Mouse (Mus musculus): Measurements from ENCODE around the gene Nr1h4. TPM values are rescaled to one million over a fixed set of nuclear protein-coding genes. Genes with fewer than 3 reads are reported as not detected.

Nr1h4 gene
- polyA plus RNA-seq, 1 experiment from 2014 or later, result not detected

DNA sequence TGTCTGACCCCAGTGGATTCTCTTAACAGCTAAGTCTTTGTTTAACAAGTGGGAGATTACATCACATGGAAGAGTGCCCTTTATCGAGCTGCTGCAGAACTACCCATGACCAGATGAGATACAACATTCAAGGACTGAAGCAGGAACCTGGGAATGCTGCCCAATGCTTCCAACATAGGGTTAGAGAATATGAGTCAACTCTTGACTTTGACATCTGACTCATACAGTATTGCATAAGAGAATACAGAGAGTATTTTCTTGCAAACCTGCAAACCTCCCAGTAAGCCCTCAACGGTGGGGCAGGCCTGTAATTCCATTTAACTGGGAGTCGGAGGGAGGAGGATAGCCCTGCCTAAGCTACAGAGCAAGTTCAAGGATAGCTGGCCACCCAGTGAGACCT lies 74.6 kb downstream of the Nr1h4 start:
- Histone ChIP-seq H3K4me3 (ENCODE audit: low read depth, low read length) (no peak overlapping the region), H3K4me1 (replicated peaks; ENCODE audit: control insufficient read depth, insufficient read depth, low read length) (no peaks in the 10 kb centered on the region), H3K27me3 (ENCODE audit: control insufficient read depth, insufficient read depth, low read length) (no peaks in the 10 kb centered on the region), H3K27ac (ENCODE audit: low read depth, low read length) (no peak overlapping the region), H3K4me2 (replicated peaks; ENCODE audit: low read depth, low read length) (no peak overlapping the region), H3K9ac (ENCODE audit: low read depth, low read length) (no peak overlapping the region), H3K9me3 (ENCODE audit: control insufficient read depth, low read length) (no peaks in the 10 kb centered on the region), H3K36me3 (ENCODE audit: control insufficient read depth, insufficient read depth, low read length) (no peaks in the 10 kb centered on the region)
- DNase-seq (ENCODE audit: low spot score), result no peak
- no peak for ATAC-seq (ENCODE audit: low FRiP score)
- 80% methylated on average over 3 of the region's 3 CpGs for WGBS

DNA sequence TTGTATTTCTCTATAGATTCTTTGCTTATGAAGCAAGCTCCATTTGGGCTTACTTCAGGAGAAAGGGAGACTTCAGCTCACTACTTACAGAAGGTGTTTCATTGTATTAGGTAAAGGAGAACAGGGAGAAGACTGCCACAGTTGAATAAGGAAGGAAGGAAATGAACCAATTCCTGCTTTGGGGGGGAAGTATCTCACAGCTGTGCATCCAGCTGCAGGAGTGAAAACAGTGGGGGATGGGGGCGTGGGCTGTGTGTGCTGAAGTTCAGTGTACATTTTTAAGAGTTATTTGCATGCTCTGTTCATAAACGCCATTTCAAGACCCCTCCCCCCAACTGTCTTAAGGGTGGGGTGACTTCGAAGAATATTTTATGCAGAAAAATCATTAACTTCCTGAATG lies 79.6 kb downstream of the Nr1h4 start:
- Histone ChIP-seq H3K9me3 (ENCODE audit: control insufficient read depth, low read length) (no peaks in the 10 kb centered on the region), H3K27me3 (ENCODE audit: control insufficient read depth, insufficient read depth, low read length) (no peaks in the 10 kb centered on the region), H3K4me1 (replicated peaks; ENCODE audit: control insufficient read depth, insufficient read depth, low read length) (no peaks in the 10 kb centered on the region), H3K4me2 (replicated peaks; ENCODE audit: low read depth, low read length) (no peak overlapping the region), H3K27ac (ENCODE audit: low read depth, low read length) (no peak overlapping the region), H3K36me3 (ENCODE audit: control insufficient read depth, insufficient read depth, low read length) (no peaks in the 10 kb centered on the region), H3K9ac (ENCODE audit: low read depth, low read length) (no peak overlapping the region), H3K4me3 (ENCODE audit: low read depth, low read length) (no peak overlapping the region)
- WGBS, result 86% methylated on average over 3 of the region's 3 CpGs
- ATAC-seq (ENCODE audit: low FRiP score) (no peak), DNase-seq (ENCODE audit: low spot score) (no peak)

DNA sequence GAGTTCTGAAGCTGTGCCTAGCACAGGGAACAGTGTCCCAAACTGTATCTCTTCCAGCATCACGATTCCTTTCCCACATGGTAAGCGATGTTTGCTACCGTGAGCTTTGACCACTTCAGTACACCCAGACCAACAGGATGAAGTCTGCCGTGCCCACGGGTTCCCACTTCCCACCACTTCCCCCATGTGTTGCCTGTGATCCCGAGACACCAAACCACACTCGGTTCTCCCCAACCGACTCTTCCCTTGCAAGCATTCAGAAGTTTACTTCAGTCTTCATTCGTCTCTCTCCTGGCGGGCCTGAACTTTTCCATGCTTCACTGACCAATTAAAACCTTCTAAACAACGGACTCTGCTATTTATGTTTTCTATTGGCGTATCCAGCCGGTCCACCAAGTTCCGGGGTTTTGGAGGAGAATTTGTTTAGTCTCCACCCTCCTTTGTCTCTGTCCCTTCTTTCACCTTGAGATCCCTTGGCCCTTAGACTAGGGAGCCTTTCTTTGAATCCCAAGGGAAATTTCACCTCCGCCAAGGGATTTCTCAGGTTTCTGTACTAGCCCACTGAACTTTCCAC lies 80.2 kb downstream of the Nr1h4 start:
- DNase-seq (ENCODE audit: low spot score) (no peak), ATAC-seq (ENCODE audit: low FRiP score) (no peak)
- no peak overlapping the region for H3K9ac ChIP-seq (ENCODE audit: low read depth, low read length)
- no peaks in the 10 kb centered on the region for H3K9me3 ChIP-seq (ENCODE audit: control insufficient read depth, low read length)
- 80% methylated on average over 15 of the region's 15 CpGs for WGBS
- no peaks in the 10 kb centered on the region for H3K27me3 ChIP-seq (ENCODE audit: control insufficient read depth, insufficient read depth, low read length)
- no peak overlapping the region for H3K4me2 ChIP-seq (replicated peaks; ENCODE audit: low read depth, low read length)
- no peaks in the 10 kb centered on the region for H3K36me3 ChIP-seq (ENCODE audit: control insufficient read depth, insufficient read depth, low read length)
- H3K4me1 ChIP-seq (replicated peaks; ENCODE audit: control insufficient read depth, insufficient read depth, low read length), result no peaks in the 10 kb centered on the region
- no peak overlapping the region for H3K4me3 ChIP-seq (ENCODE audit: low read depth, low read length)
- no peak overlapping the region for H3K27ac ChIP-seq (ENCODE audit: low read depth, low read length)

DNA sequence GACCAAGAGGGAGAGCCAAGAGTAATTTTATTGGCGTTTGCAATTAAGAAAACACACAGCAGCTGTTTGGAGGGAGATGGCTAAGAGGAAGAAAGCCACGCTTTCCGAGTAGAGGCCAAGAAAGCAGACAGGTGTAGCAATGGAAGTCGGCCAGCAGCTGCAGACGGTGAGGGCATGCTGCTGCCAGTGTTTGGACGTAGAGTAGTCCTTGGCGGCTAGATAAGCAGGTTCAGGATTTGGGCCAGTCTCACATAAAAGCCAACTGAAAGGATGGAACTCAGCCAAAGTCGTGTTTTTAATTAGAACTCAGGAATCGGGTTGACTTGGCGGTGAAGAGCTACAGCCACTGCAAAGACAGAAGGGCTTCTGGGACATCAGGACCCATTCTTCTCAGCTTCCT lies 83.0 kb downstream of the Nr1h4 start:
- Histone ChIP-seq H3K9me3 (ENCODE audit: control insufficient read depth, low read length) (no peaks in the 10 kb centered on the region), H3K27ac (ENCODE audit: low read depth, low read length) (no peak overlapping the region), H3K4me2 (replicated peaks; ENCODE audit: low read depth, low read length) (no peak overlapping the region), H3K4me3 (ENCODE audit: low read depth, low read length) (no peak overlapping the region), H3K9ac (ENCODE audit: low read depth, low read length) (no peak overlapping the region), H3K4me1 (replicated peaks; ENCODE audit: control insufficient read depth, insufficient read depth, low read length) (no peaks in the 10 kb centered on the region), H3K27me3 (ENCODE audit: control insufficient read depth, insufficient read depth, low read length) (no peaks in the 10 kb centered on the region), H3K36me3 (ENCODE audit: control insufficient read depth, insufficient read depth, low read length) (no peaks in the 10 kb centered on the region)
- WGBS, result 82% methylated on average over 10 of the region's 10 CpGs
- ATAC-seq (ENCODE audit: low FRiP score) (no peak), DNase-seq (ENCODE audit: low spot score) (no peak)

DNA sequence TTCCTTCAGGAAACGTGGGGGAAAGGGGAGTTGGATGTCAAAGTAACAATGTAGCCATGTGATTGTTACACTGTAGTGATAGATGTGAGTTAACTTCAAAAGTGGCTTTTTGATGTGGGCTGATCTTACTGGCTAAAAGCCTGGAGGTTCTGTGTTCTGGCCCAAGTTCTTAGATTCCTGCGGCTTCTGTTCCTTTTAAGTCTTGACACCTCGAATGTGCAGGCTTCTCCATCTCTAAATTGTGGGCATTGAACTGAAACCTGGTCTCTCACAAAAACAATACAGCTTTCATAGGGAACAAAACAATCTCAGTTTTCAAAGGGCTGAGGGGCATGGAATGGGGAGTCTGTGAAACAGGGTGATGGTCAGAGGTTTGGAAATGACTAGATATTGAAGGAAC lies 89.0 kb downstream of the Nr1h4 start:
- 44% methylated on average over 3 of the region's 3 CpGs for WGBS
- peak overlapping the region; percentile 80 for H3K4me2 ChIP-seq (replicated peaks; ENCODE audit: low read depth, low read length)

DNA sequence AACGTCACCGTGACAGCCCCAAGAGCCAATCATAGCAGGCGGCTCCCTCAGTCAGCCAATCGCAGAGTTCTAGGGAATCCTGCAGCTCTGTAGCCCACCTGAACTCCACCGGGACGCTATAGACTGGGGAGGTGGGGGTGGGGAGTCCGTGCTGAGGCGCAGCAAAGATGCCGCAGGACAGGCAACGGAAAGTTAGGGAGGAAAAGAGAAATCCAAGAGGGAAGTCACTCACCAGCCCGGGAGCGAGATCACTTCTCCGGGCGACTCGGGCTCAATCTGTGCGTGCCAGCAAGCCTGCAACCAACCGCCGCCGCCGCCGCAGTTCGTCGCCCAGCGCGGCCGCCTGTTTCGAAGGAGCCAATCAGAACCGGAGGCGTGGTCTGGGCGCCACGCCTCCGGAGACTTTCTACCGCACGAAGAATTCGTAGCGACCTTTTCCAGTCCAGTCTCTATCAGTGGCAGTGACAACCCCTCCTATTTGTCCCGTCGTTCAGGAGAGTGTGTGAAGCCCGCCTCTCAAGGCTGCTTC lies 89.7 kb downstream of the Nr1h4 start, which contains the start of gene Gas2l3:
Gas2l3 (minus strand) TSS at position 345 of the 529 bp plus-strand sequence.
- Histone ChIP-seq H3K4me3 (ENCODE audit: low read depth, low read length) (peak within 1 kb of the TSS; percentile 53), H3K9me3 (ENCODE audit: control insufficient read depth, low read length) (no peaks in the 10 kb centered on the region), H3K9ac (ENCODE audit: low read depth, low read length) (peak within 1 kb of the TSS; percentile 62), H3K4me2 (replicated peaks; ENCODE audit: low read depth, low read length) (peak within 1 kb of the TSS; percentile 80), H3K36me3 (ENCODE audit: control insufficient read depth, insufficient read depth, low read length) (no peaks in the 10 kb centered on the region), H3K4me1 (replicated peaks; ENCODE audit: control insufficient read depth, insufficient read depth, low read length) (no peaks in the 10 kb centered on the region), H3K27ac (ENCODE audit: low read depth, low read length) (no peak within 1 kb of the TSS), H3K27me3 (ENCODE audit: control insufficient read depth, insufficient read depth, low read length) (peaks cover 14% of the 10 kb centered on the region)
- ATAC-seq (ENCODE audit: low FRiP score) (peak; percentile 94), DNase-seq (ENCODE audit: low spot score) (peak; percentile 92)
- WGBS, result under 1% methylated on average over 39 of the region's 39 CpGs

More for the DNA sequence above, 89.0 kb downstream of the Nr1h4 start:
- Histone ChIP-seq H3K9me3 (ENCODE audit: control insufficient read depth, low read length) (no peaks in the 10 kb centered on the region), H3K27me3 (ENCODE audit: control insufficient read depth, insufficient read depth, low read length) (peaks cover 14% of the 10 kb centered on the region), H3K4me1 (replicated peaks; ENCODE audit: control insufficient read depth, insufficient read depth, low read length) (no peaks in the 10 kb centered on the region), H3K9ac (ENCODE audit: low read depth, low read length) (peak overlapping the region; percentile 31; the same call in 1 of the 2 replicates), H3K4me3 (ENCODE audit: low read depth, low read length) (peak overlapping the region; percentile 53), H3K36me3 (ENCODE audit: control insufficient read depth, insufficient read depth, low read length) (no peaks in the 10 kb centered on the region), H3K27ac (ENCODE audit: low read depth, low read length) (no peak overlapping the region)
- DNase-seq (ENCODE audit: low spot score), result no peak
- no peak for ATAC-seq (ENCODE audit: low FRiP score)

DNA sequence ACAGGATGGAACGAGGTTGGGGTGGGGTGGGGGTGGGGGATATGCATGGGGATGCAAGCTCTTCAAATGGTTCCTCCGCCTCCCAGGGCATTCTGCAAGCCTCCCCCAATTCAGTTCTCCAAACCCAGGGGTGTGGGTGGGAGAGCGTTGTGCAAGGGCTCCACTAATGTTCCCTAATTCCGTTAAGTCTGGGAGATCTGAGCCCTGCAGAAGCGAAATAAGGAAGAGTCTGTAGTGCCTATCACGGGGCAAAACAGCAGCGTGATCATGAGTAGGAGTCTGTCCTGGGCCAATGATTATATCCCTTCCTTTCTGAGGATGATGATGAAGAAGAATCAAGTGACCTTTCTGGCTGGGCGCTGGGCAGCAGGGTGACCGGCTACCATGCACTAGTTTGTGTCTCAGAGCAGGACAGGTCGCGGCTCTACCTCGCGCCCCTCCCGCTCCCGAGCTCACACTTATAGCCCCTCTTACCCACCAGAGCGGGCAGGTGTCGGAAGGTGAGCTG lies 90.2 kb downstream of the Nr1h4 start:
- WGBS, result under 1% methylated on average over 17 of the region's 17 CpGs
- Histone ChIP-seq H3K27ac (ENCODE audit: low read depth, low read length) (no peak overlapping the region), H3K4me3 (ENCODE audit: low read depth, low read length) (peak overlapping the region; percentile 53), H3K4me1 (replicated peaks; ENCODE audit: control insufficient read depth, insufficient read depth, low read length) (no peaks in the 10 kb centered on the region), H3K9ac (ENCODE audit: low read depth, low read length) (peak overlapping the region; percentile 62), H3K9me3 (ENCODE audit: control insufficient read depth, low read length) (no peaks in the 10 kb centered on the region), H3K36me3 (ENCODE audit: control insufficient read depth, insufficient read depth, low read length) (no peaks in the 10 kb centered on the region), H3K27me3 (ENCODE audit: control insufficient read depth, insufficient read depth, low read length) (peaks cover 16% of the 10 kb centered on the region), H3K4me2 (replicated peaks; ENCODE audit: low read depth, low read length) (peak overlapping the region; percentile 80)
- ATAC-seq (ENCODE audit: low FRiP score) (peak; percentile 18), DNase-seq (ENCODE audit: low spot score) (no peak)

DNA sequence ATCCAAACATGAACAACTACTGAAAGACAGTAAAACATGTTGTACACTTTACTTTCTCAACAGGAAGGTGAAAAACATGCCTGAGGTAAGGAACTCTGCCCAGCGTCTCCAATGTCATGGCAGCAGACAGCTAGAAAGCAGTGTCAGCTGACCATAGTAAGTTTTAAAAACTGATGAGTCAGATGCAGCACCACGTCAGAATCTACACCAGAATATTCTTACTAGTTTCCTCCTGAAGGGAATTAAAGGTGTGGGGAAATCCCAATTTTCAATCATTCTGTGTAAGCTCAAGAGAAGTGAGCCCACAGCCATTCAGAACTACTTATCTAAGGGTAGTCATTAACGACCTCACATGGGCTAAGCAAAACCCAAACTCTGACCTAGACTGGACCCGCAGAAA lies 90.7 kb downstream of the Nr1h4 start:
- Histone ChIP-seq H3K9me3 (ENCODE audit: control insufficient read depth, low read length) (no peaks in the 10 kb centered on the region), H3K4me3 (ENCODE audit: low read depth, low read length) (peak overlapping the region; percentile 53), H3K36me3 (ENCODE audit: control insufficient read depth, insufficient read depth, low read length) (no peaks in the 10 kb centered on the region), H3K27me3 (ENCODE audit: control insufficient read depth, insufficient read depth, low read length) (peaks cover 19% of the 10 kb centered on the region), H3K9ac (ENCODE audit: low read depth, low read length) (no peak overlapping the region), H3K4me1 (replicated peaks; ENCODE audit: control insufficient read depth, insufficient read depth, low read length) (no peaks in the 10 kb centered on the region), H3K27ac (ENCODE audit: low read depth, low read length) (no peak overlapping the region), H3K4me2 (replicated peaks; ENCODE audit: low read depth, low read length) (peak overlapping the region; percentile 80)
- ATAC-seq (ENCODE audit: low FRiP score) (no peak), DNase-seq (ENCODE audit: low spot score) (no peak)
- WGBS, result 39% methylated on average over 4 of the region's 4 CpGs

DNA sequence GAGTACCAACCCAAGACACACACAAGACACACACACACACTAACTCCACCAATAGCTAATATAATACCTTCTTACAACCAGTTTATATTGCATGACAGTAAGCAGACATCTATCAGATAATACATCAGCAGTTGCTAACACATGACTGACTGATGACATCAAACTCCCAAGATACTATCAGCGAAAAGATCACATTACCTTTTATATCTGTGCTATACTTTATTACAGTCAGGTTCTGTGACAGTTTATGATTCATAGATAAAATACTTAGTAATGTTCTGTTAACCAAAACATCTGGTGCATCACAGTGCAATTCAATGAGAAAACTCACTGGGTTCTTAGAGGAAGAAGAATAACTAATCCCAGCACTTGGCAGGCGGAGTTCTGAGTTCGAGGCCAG lies 91.4 kb downstream of the Nr1h4 start:
- 92% methylated on average over 3 of the region's 3 CpGs for WGBS
- no peaks in the 10 kb centered on the region for H3K36me3 ChIP-seq (ENCODE audit: control insufficient read depth, insufficient read depth, low read length)
- H3K4me1 ChIP-seq (replicated peaks; ENCODE audit: control insufficient read depth, insufficient read depth, low read length), result no peaks in the 10 kb centered on the region
- H3K27me3 ChIP-seq (ENCODE audit: control insufficient read depth, insufficient read depth, low read length), result peaks cover 19% of the 10 kb centered on the region
- H3K4me2 ChIP-seq (replicated peaks; ENCODE audit: low read depth, low read length), result no peak overlapping the region
- H3K27ac ChIP-seq (ENCODE audit: low read depth, low read length), result no peak overlapping the region
- no peaks in the 10 kb centered on the region for H3K9me3 ChIP-seq (ENCODE audit: control insufficient read depth, low read length)
- no peak overlapping the region for H3K4me3 ChIP-seq (ENCODE audit: low read depth, low read length)
- DNase-seq (ENCODE audit: low spot score) (no peak), ATAC-seq (ENCODE audit: low FRiP score) (no peak)
- no peak overlapping the region for H3K9ac ChIP-seq (ENCODE audit: low read depth, low read length)
